Mouse (Mus musculus): ENCODE data around the gene Kl.

Gene Kl

GRCm38 (mm10) chr5:150952328-150952668 is at the start of gene Kl:
Gene Kl (plus strand): TSS chr5:150952607.
- 1% methylated on average over 20 of the region's 22 CpGs for WGBS

- 12% methylated on average over 9 of the region's 9 CpGs for WGBS
Measured at GRCm38 (mm10) chr5:150906053-150907040, 46.1 kb upstream of the Kl start.

GRCm38 (mm10) chr5:150912156-150912555 is 40.3 kb upstream of the Kl start:
- 63% methylated on average over 2 of the region's 2 CpGs for WGBS

- WGBS, result 65% methylated on average over 5 of the region's 5 CpGs
Measured at GRCm38 (mm10) chr5:150912656-150913055, 39.8 kb upstream of the Kl start.

GRCm38 (mm10) chr5:150915080-150916055 is 37.0 kb upstream of the Kl start:
- 92% methylated on average over 4 of the region's 4 CpGs for WGBS

- WGBS, result 72% methylated on average over 21 of the region's 21 CpGs
Measured at GRCm38 (mm10) chr5:150917131-150917858, 35.1 kb upstream of the Kl start.

- 88% methylated on average over 13 of the region's 13 CpGs for WGBS
Measured at GRCm38 (mm10) chr5:150918599-150918998, 33.8 kb upstream of the Kl start.

GRCm38 (mm10) chr5:150919269-150919668 is 33.1 kb upstream of the Kl start:
- WGBS, result 73% methylated on average over 4 of the region's 4 CpGs

GRCm38 (mm10) chr5:150919961-150920360 is 32.4 kb upstream of the Kl start:
- 64% methylated on average over 2 of the region's 2 CpGs for WGBS

GRCm38 (mm10) chr5:150929406-150929805 is 23.0 kb upstream of the Kl start:
- WGBS, result 74% methylated on average over 2 of the region's 2 CpGs

GRCm38 (mm10) chr5:150932596-150932995 is 19.8 kb upstream of the Kl start:
- 66% methylated on average over 2 of the region's 2 CpGs for WGBS

- WGBS, result 40% methylated on average over 5 of the region's 5 CpGs
Measured at GRCm38 (mm10) chr5:150936213-150936612, 16.2 kb upstream of the Kl start.

- 65% methylated on average over 4 of the region's 4 CpGs for WGBS
Measured at GRCm38 (mm10) chr5:150936807-150937206, 15.6 kb upstream of the Kl start.

GRCm38 (mm10) chr5:150937501-150937900 is 14.9 kb upstream of the Kl start:
- 76% methylated on average over 2 of the region's 2 CpGs for WGBS

- 100% methylated on average over 2 of the region's 2 CpGs for WGBS
Measured at GRCm38 (mm10) chr5:150945576-150945975, 6.8 kb upstream of the Kl start.

- 87% methylated on average over 3 of the region's 3 CpGs for WGBS
Measured at GRCm38 (mm10) chr5:150949131-150949530, 3.3 kb upstream of the Kl start.

- WGBS, result 68% methylated on average over 7 of the region's 7 CpGs
Measured at GRCm38 (mm10) chr5:150951325-150951724, 1.1 kb upstream of the Kl start.

GRCm38 (mm10) chr5:150952669-150953521 is 488 bp downstream of the Kl start:
- 4% methylated on average over 85 of the region's 89 CpGs for WGBS

- 89% methylated on average over 9 of the region's 9 CpGs for WGBS
Measured at GRCm38 (mm10) chr5:150954791-150955190, 2.4 kb downstream of the Kl start.

GRCm38 (mm10) chr5:150959861-150960260 is 7.5 kb downstream of the Kl start:
- WGBS, result 89% methylated on average over 1 of the region's 1 CpGs

GRCm38 (mm10) chr5:150961615-150962014 is 9.2 kb downstream of the Kl start:
- WGBS, result 64% methylated on average over 1 of the region's 1 CpGs

Data from cerebral cortex, adult 2 months (tissue).